Mouse (Mus musculus): Measurements from ENCODE around the gene Rpl22l1. TPM values are rescaled to one million over a fixed set of nuclear protein-coding genes. Genes with fewer than 3 reads are reported as not detected.
A peak's percentile ranks its signal among the peaks of the same experiment; 100 is the strongest.

The Rpl22l1 gene
- polyA plus RNA-seq, 1 experiment from 2014 or later, result 603 TPM

DNA sequence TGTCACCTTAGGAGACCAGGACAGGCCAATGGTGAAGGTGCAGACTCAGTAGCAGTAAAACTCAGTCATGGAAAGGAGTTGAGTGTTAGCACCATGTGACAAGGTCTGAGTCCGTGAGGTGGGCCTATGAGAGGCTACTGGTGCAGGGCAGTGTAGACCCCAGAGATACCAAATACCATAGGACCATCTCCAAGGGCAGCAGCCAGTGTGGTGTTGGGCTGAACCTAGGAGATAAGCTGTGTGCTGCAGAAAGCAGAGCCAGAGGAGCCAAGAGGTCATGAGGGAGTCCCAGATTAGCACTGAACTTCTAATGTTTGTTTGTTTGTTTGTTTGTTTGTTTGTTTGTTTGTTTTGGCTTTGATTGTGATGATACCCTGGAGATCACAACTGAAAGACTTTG is 28.7 kb upstream of the Rpl22l1 start:
- ATAC-seq (ENCODE audit: low read depth) (no peak), DNase-seq (ENCODE audit: low spot score) (no peak)
- 70% methylated on average over 1 of the region's 1 CpGs for WGBS
- H3K4me2 ChIP-seq (ENCODE audit: low read depth, low read length), result no peak overlapping the region
- H3K4me3 ChIP-seq (ENCODE audit: low read depth, low read length), result no peak overlapping the region
- no peaks in the 10 kb centered on the region for H3K27me3 ChIP-seq (replicated peaks; ENCODE audit: control insufficient read depth, insufficient read depth, low read length)
- H3K9ac ChIP-seq (ENCODE audit: low read depth, low read length), result no peak overlapping the region
- no peak overlapping the region for H3K27ac ChIP-seq (replicated peaks; ENCODE audit: low read depth, low read length)
- 0 out of 2 replicates have a peak, but pooled peaks cover 4% of the 10 kb centered on the region for H3K4me1 ChIP-seq (ENCODE audit: control insufficient read depth, insufficient read depth, low read length)
- H3K36me3 ChIP-seq (ENCODE audit: control insufficient read depth, insufficient read depth, low read length), result no peaks in the 10 kb centered on the region
- H3K9me3 ChIP-seq (ENCODE audit: control insufficient read depth, low read length), result no peaks in the 10 kb centered on the region

DNA sequence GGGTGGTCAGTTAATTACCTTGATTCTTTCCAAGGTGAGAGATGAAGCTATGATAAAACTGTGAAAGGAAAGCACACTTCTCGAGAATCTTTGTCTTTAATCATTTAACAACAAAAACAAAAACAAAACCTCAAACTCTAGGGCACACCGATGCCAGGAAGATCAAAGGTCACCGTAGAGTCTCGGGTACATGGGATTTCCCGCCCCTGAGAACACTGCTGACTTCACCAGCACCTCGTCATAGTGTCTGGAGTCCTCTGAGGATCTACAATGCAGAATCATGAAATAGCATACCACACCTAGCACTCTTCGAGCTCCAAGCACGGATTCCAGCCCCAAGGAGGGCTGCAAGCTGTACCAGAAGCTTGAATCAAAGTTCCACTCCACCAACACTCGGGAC is 24.7 kb upstream of the Rpl22l1 start:
- no peaks in the 10 kb centered on the region for H3K9me3 ChIP-seq (ENCODE audit: control insufficient read depth, low read length)
- H3K27ac ChIP-seq (replicated peaks; ENCODE audit: low read depth, low read length), result no peak overlapping the region
- no peaks in the 10 kb centered on the region for H3K27me3 ChIP-seq (replicated peaks; ENCODE audit: control insufficient read depth, insufficient read depth, low read length)
- ATAC-seq (ENCODE audit: low read depth), result no peak; the same call in 1 of the 2 replicates
- H3K4me1 ChIP-seq (ENCODE audit: control insufficient read depth, insufficient read depth, low read length), result peaks cover 10% of the 10 kb centered on the region; the same call in 1 of the 2 replicates
- no peak for DNase-seq (ENCODE audit: low spot score)
- H3K4me3 ChIP-seq (ENCODE audit: low read depth, low read length), result peak overlapping the region; percentile 82
- H3K4me2 ChIP-seq (ENCODE audit: low read depth, low read length), result peak overlapping the region; percentile 96
- WGBS, result 73% methylated on average over 9 of the region's 9 CpGs
- H3K36me3 ChIP-seq (ENCODE audit: control insufficient read depth, insufficient read depth, low read length), result no peaks in the 10 kb centered on the region
- no peak overlapping the region; the same call in 1 of the 2 replicates for H3K9ac ChIP-seq (ENCODE audit: low read depth, low read length)

DNA sequence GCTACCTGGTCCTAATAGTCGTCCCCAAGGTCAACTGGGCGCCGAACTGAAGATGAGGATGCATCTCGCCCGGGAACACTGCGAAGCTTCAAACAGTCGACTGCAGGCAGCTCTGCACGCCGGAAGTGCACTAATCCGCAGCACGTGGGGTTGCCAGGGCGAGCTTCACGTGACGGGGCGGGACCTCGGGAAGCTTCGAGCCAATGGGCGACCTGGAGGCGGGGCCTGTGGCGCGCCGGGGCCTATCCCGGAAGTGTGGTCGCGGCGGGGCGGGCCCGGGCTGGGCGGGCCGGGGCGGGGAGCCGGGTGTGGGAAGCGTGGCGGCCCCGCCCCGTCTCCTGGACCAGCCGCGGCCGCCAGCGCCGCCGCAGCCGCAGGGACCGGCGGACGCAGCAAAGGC is 24.2 kb upstream of the Rpl22l1 start, which contains the start of gene Eif5a2:
Eif5a2 (plus strand) TSS at position 283 of the 400 bp plus-strand sequence.
- peaks cover 10% of the 10 kb centered on the region; the same call in 1 of the 2 replicates for H3K4me1 ChIP-seq (ENCODE audit: control insufficient read depth, insufficient read depth, low read length)
- peak within 1 kb of the TSS; percentile 78 for H3K9ac ChIP-seq (ENCODE audit: low read depth, low read length)
- H3K36me3 ChIP-seq (ENCODE audit: control insufficient read depth, insufficient read depth, low read length), result no peaks in the 10 kb centered on the region
- H3K27me3 ChIP-seq (replicated peaks; ENCODE audit: control insufficient read depth, insufficient read depth, low read length), result no peaks in the 10 kb centered on the region
- ATAC-seq (ENCODE audit: low read depth) (peak; percentile 99), DNase-seq (ENCODE audit: low spot score) (peak; percentile 97)
- H3K4me3 ChIP-seq (ENCODE audit: low read depth, low read length), result peak within 1 kb of the TSS; percentile 82
- 5% methylated on average over 11 of the region's 46 CpGs for WGBS
- H3K4me2 ChIP-seq (ENCODE audit: low read depth, low read length), result peak within 1 kb of the TSS; percentile 96
- no peak within 1 kb of the TSS for H3K27ac ChIP-seq (replicated peaks; ENCODE audit: low read depth, low read length)
- no peaks in the 10 kb centered on the region for H3K9me3 ChIP-seq (ENCODE audit: control insufficient read depth, low read length)

DNA sequence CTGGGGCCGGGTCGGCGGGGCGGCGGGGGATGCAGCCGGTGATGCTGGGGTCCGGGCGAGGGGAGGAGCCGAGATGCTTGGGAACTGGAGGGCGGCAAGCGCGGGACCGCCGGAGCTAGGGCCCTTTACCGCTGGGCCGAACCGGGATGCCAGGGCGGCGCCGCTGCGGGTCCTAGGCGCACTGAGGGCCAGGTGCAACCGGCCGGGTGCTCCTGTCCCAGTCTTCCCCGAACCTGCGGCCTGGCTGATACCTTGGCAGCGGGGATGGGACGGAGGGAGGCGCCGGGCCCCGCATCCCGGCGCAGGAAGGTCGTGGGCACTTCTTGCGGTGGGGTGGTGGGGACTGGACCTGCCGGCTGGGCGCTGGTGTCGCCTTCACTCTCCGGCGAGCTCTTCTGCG is 23.8 kb upstream of the Rpl22l1 start:
- Histone ChIP-seq H3K4me2 (ENCODE audit: low read depth, low read length) (peak overlapping the region; percentile 96), H3K27me3 (replicated peaks; ENCODE audit: control insufficient read depth, insufficient read depth, low read length) (no peaks in the 10 kb centered on the region), H3K9me3 (ENCODE audit: control insufficient read depth, low read length) (no peaks in the 10 kb centered on the region), H3K36me3 (ENCODE audit: control insufficient read depth, insufficient read depth, low read length) (no peaks in the 10 kb centered on the region), H3K27ac (replicated peaks; ENCODE audit: low read depth, low read length) (no peak overlapping the region), H3K4me3 (ENCODE audit: low read depth, low read length) (peak overlapping the region; percentile 82), H3K4me1 (ENCODE audit: control insufficient read depth, insufficient read depth, low read length) (peaks cover 10% of the 10 kb centered on the region; the same call in 1 of the 2 replicates), H3K9ac (ENCODE audit: low read depth, low read length) (peak overlapping the region; percentile 78)
- DNase-seq (ENCODE audit: low spot score) (no peak), ATAC-seq (ENCODE audit: low read depth) (no peak)
- WGBS, result 0% methylated on average over 23 of the region's 41 CpGs

DNA sequence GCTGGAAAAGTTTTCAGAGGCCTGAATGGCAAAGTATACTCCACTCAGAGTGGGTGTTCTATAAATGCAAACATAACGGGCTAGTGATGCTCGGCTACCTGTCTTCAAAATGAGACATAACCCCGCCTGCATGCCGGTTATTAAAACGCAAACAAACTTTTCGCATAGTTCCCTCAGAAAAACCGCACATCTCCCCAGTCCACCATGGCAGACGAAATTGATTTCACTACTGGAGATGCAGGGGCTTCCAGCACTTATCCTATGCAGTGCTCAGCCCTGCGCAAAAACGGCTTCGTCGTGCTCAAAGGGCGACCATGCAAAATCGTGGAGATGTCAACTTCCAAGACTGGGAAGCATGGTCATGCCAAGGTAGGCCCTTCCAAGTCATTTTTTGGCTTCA is 23.4 kb upstream of the Rpl22l1 start:
- no peak for DNase-seq (ENCODE audit: low spot score)
- 20% methylated on average over 14 of the region's 14 CpGs for WGBS

DNA sequence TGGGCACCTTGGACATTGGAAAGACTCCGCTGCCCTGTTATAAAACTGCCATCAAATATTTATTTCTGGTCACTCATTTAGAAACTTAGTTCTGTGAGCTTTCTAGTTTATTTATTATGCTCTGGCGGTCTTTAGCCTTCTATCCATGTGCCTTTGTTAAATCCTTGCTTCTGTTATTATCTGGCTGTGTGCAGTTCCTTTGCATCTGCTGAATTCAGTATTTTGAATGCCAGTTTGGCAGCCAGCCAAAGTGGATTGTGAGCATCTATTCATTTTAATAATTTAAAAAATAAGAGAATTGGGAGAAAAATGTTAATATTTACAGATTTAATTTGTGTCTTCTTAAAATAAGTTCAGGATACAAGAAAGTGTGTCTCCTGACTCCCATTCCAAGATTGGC is 21.1 kb upstream of the Rpl22l1 start:
- Histone ChIP-seq H3K4me2 (ENCODE audit: low read depth, low read length) (no peak overlapping the region), H3K4me3 (ENCODE audit: low read depth, low read length) (no peak overlapping the region), H3K36me3 (ENCODE audit: control insufficient read depth, insufficient read depth, low read length) (no peaks in the 10 kb centered on the region), H3K4me1 (ENCODE audit: control insufficient read depth, insufficient read depth, low read length) (peaks cover 10% of the 10 kb centered on the region; the same call in 1 of the 2 replicates), H3K27me3 (replicated peaks; ENCODE audit: control insufficient read depth, insufficient read depth, low read length) (no peaks in the 10 kb centered on the region), H3K9me3 (ENCODE audit: control insufficient read depth, low read length) (no peaks in the 10 kb centered on the region), H3K9ac (ENCODE audit: low read depth, low read length) (no peak overlapping the region), H3K27ac (replicated peaks; ENCODE audit: low read depth, low read length) (no peak overlapping the region)
- no peak for ATAC-seq (ENCODE audit: low read depth)
- WGBS, result 89% methylated on average over 2 of the region's 2 CpGs
- DNase-seq (ENCODE audit: low spot score), result no peak

More for the DNA sequence above, 23.4 kb upstream of the Rpl22l1 start:
- peaks cover 10% of the 10 kb centered on the region; the same call in 1 of the 2 replicates for H3K4me1 ChIP-seq (ENCODE audit: control insufficient read depth, insufficient read depth, low read length)
- no peak for ATAC-seq (ENCODE audit: low read depth)
- H3K4me2 ChIP-seq (ENCODE audit: low read depth, low read length), result peak overlapping the region; percentile 96
- H3K27me3 ChIP-seq (replicated peaks; ENCODE audit: control insufficient read depth, insufficient read depth, low read length), result no peaks in the 10 kb centered on the region
- H3K27ac ChIP-seq (replicated peaks; ENCODE audit: low read depth, low read length), result no peak overlapping the region
- peak overlapping the region; percentile 78 for H3K9ac ChIP-seq (ENCODE audit: low read depth, low read length)
- H3K36me3 ChIP-seq (ENCODE audit: control insufficient read depth, insufficient read depth, low read length), result no peaks in the 10 kb centered on the region
- peak overlapping the region; percentile 82 for H3K4me3 ChIP-seq (ENCODE audit: low read depth, low read length)
- no peaks in the 10 kb centered on the region for H3K9me3 ChIP-seq (ENCODE audit: control insufficient read depth, low read length)

DNA sequence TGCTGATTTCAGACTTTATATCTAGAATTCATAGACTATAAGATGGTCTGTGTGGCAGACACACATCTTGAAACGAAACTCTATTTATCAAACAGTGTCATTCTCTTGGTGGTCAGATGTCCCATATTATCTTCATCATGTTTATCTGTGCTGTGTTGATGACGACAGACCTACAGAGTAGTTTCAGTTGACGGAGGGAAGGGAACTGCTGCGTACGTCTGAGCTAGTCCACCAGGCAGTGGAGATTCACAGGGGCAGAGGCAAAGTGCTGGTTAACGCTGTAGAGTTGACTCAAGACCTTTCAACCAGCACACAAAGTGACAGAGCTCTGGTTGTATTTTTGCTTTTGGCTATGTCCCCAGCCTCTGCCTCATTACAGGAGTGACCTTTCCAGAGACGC is 10.4 kb upstream of the Rpl22l1 start:
- peaks cover 3% of the 10 kb centered on the region; the same call in 1 of the 2 replicates for H3K36me3 ChIP-seq (ENCODE audit: control insufficient read depth, insufficient read depth, low read length)
- DNase-seq (ENCODE audit: low spot score) (no peak), ATAC-seq (ENCODE audit: low read depth) (no peak)
- 92% methylated on average over 7 of the region's 7 CpGs for WGBS
- no peaks in the 10 kb centered on the region for H3K9me3 ChIP-seq (ENCODE audit: control insufficient read depth, low read length)
- no peak overlapping the region for H3K27ac ChIP-seq (replicated peaks; ENCODE audit: low read depth, low read length)
- no peak overlapping the region for H3K4me2 ChIP-seq (ENCODE audit: low read depth, low read length)
- H3K9ac ChIP-seq (ENCODE audit: low read depth, low read length), result no peak overlapping the region
- no peaks in the 10 kb centered on the region for H3K27me3 ChIP-seq (replicated peaks; ENCODE audit: control insufficient read depth, insufficient read depth, low read length)
- no peaks in the 10 kb centered on the region for H3K4me1 ChIP-seq (ENCODE audit: control insufficient read depth, insufficient read depth, low read length)
- no peak overlapping the region for H3K4me3 ChIP-seq (ENCODE audit: low read depth, low read length)

DNA sequence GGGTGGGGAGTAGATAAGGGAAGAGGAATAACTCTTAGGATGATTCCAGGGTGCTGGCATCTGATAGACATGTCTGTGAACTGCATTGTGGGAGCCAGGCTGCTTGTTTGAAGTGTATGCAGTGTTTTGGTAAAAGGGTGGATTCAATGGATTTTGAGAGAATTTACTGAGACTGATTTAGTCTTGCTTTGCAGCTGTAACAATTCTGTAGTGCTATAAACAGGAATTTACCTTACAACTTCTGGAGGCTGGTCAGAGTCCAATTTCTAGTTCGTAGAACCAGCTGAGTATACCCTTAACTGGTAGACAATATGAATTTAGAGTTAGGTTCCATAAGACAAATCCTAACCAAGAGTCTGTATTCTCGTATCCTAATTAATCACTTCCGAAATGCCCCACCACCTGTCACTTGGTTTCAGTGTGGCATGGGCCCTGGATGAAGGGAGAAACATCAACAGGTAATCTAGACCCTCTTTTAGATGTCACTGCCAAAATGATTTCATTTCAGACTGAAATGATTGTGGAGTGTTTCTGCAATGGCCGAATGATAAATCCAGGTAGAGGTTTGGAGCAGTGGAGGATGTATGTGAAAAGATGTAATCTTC is 2.9 kb downstream of the Rpl22l1 start:
- ATAC-seq (ENCODE audit: low read depth) (no peak), DNase-seq (ENCODE audit: low spot score) (no peak)
- Histone ChIP-seq H3K36me3 (ENCODE audit: control insufficient read depth, insufficient read depth, low read length) (peaks cover 28% of the 10 kb centered on the region), H3K27me3 (replicated peaks; ENCODE audit: control insufficient read depth, insufficient read depth, low read length) (no peaks in the 10 kb centered on the region), H3K4me2 (ENCODE audit: low read depth, low read length) (no peak overlapping the region), H3K9ac (ENCODE audit: low read depth, low read length) (no peak overlapping the region), H3K4me3 (ENCODE audit: low read depth, low read length) (no peak overlapping the region), H3K27ac (replicated peaks; ENCODE audit: low read depth, low read length) (no peak overlapping the region), H3K4me1 (ENCODE audit: control insufficient read depth, insufficient read depth, low read length) (peaks cover 7% of the 10 kb centered on the region; the same call in 1 of the 2 replicates), H3K9me3 (ENCODE audit: control insufficient read depth, low read length) (no peaks in the 10 kb centered on the region)
- 87% methylated on average over 4 of the region's 4 CpGs for WGBS

DNA sequence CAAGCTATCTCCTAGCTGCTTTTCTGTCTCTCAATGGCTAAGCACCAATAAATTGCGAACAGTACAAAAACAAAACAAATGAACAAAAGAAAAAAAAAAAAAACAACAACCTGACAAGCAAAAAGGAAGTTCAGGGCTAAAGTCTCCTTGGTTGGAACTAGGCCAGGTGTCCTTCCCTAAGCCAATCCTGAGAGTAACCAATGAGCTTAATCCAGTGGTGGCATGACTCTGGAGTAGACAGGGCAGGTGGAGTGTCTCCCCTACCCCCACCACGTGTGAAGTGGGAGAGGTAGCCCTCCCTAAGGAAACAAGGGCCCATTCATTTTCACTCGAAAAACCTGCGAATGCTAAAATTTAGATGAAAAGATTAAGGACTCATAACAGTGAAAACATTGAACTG is 6.2 kb downstream of the Rpl22l1 start:
- Histone ChIP-seq H3K9ac (ENCODE audit: low read depth, low read length) (no peak overlapping the region), H3K4me1 (ENCODE audit: control insufficient read depth, insufficient read depth, low read length) (peaks cover 2% of the 10 kb centered on the region; the same call in 1 of the 2 replicates), H3K4me3 (ENCODE audit: low read depth, low read length) (no peak overlapping the region), H3K4me2 (ENCODE audit: low read depth, low read length) (no peak overlapping the region), H3K27me3 (replicated peaks; ENCODE audit: control insufficient read depth, insufficient read depth, low read length) (no peaks in the 10 kb centered on the region), H3K27ac (replicated peaks; ENCODE audit: low read depth, low read length) (no peak overlapping the region), H3K9me3 (ENCODE audit: control insufficient read depth, low read length) (no peaks in the 10 kb centered on the region), H3K36me3 (ENCODE audit: control insufficient read depth, insufficient read depth, low read length) (peaks cover 26% of the 10 kb centered on the region)
- DNase-seq (ENCODE audit: low spot score), result no peak
- WGBS, result 69% methylated on average over 4 of the region's 4 CpGs
- no peak for ATAC-seq (ENCODE audit: low read depth)

Data from embryonic facial prominence, embryonic 14.5 days (tissue).